In genomic region chr4:136461761-136462085, GRCm38 (mm10) we compare ENCODE assay signal across 8 mouse cellular contexts. TPM values are rescaled to one million over a fixed set of nuclear protein-coding genes. Genes with fewer than 3 reads are reported as not detected.
DNase-seq lines count a peak whose midpoint lies in the region; ATAC-seq and TF ChIP-seq lines count a peak whose summit lies in the region.

No protein-coding gene starts in this region.

- peak overlapping the region; percentile 91 for H3K4me2 ChIP-seq in heart, postnatal 0 days (ENCODE audit: low read depth, low read length)
- peak overlapping the region; percentile 80 for H3K4me2 ChIP-seq in hindbrain, embryonic 12.5 days (replicated peaks)
- peak overlapping the region; percentile 97 for H3K4me2 ChIP-seq in midbrain, embryonic 13.5 days (replicated peaks)

- 19% methylated on average over 6 of the region's 6 CpGs for WGBS in heart, postnatal 0 days
- 12% methylated on average over 6 of the region's 6 CpGs for WGBS in hindbrain, embryonic 12.5 days
- 7% methylated on average over 6 of the region's 6 CpGs for WGBS in midbrain, embryonic 13.5 days

- intact Hi-C loops in heart, postnatal 10 days (cut with DNase I): no loop called here

- DNase-seq in heart, postnatal 0 days (ENCODE audit: low spot score): no peak
- no peak for DNase-seq in heart, postnatal 10 days
- DNase-seq in T-cell, adult 2 months (ENCODE audit: low spot score): no peak
- no peak for DNase-seq in thymus, postnatal 25 days
- no peak for DNase-seq in cerebellum, adult 9-11 months

- peak overlapping the region; percentile 96 for H3K27ac ChIP-seq in heart, postnatal 0 days (ENCODE audit: low read depth)
- H3K27ac ChIP-seq in brown adipose tissue, adult 24 weeks (replicated peaks; ENCODE audit: low read depth, low read length): peak overlapping the region; percentile 90
- no peak overlapping the region for H3K27ac ChIP-seq in hindbrain, embryonic 12.5 days
- no peak overlapping the region for H3K27ac ChIP-seq in midbrain, embryonic 13.5 days

- H3K4me1 ChIP-seq in heart, postnatal 0 days (ENCODE audit: control insufficient read depth, insufficient read depth): peaks cover 12% of the 10 kb centered on the region
- peaks cover 32% of the 10 kb centered on the region for H3K4me1 ChIP-seq in brown adipose tissue, adult 24 weeks (ENCODE audit: control insufficient read depth, insufficient read depth, insufficient read length, low read length)
- peaks cover 19% of the 10 kb centered on the region for H3K4me1 ChIP-seq in hindbrain, embryonic 12.5 days
- H3K4me1 ChIP-seq in midbrain, embryonic 13.5 days (replicated peaks): peaks cover 23% of the 10 kb centered on the region

- no peaks in the 10 kb centered on the region for H3K36me3 ChIP-seq in heart, postnatal 0 days (replicated peaks; ENCODE audit: control insufficient read depth, insufficient read depth, low read length)
- H3K36me3 ChIP-seq in hindbrain, embryonic 12.5 days: no peaks in the 10 kb centered on the region
- no peaks in the 10 kb centered on the region for H3K36me3 ChIP-seq in midbrain, embryonic 13.5 days

- 0 out of 2 replicates have a peak, but pooled peaks have one; percentile 5 for ATAC-seq in heart, postnatal 0 days (ENCODE audit: insufficient read depth, low read depth)
- ATAC-seq in hindbrain, embryonic 12.5 days (ENCODE audit: low FRiP score): no peak
- peak; percentile 38 for ATAC-seq in midbrain, embryonic 13.5 days

- no peaks in the 10 kb centered on the region for H3K27me3 ChIP-seq in heart, postnatal 0 days (ENCODE audit: control insufficient read depth, insufficient read depth, low read length)
- H3K27me3 ChIP-seq in hindbrain, embryonic 12.5 days: peaks cover 49% of the 10 kb centered on the region
- peaks cover 51% of the 10 kb centered on the region for H3K27me3 ChIP-seq in midbrain, embryonic 13.5 days

- TF ChIP-seq EP300 in heart, postnatal 0 days (IDR thresholded peaks at IDR 0.05; ENCODE audit: low read depth): no peak

- peak overlapping the region; percentile 68 for H3K4me3 ChIP-seq in heart, postnatal 0 days (ENCODE audit: low read depth, low read length)
- H3K4me3 ChIP-seq in brown adipose tissue, adult 24 weeks (ENCODE audit: insufficient read depth, low read depth, low read length): peak overlapping the region; percentile 88
- peak overlapping the region; percentile 53 for H3K4me3 ChIP-seq in hindbrain, embryonic 12.5 days
- H3K4me3 ChIP-seq in midbrain, embryonic 13.5 days (replicated peaks): peak overlapping the region; percentile 64

- TF ChIP-seq CTCF in heart, postnatal 0 days (IDR thresholded peaks at IDR 0.05; ENCODE audit: low read depth): no peak

- no peaks in the 10 kb centered on the region for H3K9me3 ChIP-seq in heart, postnatal 0 days (replicated peaks; ENCODE audit: control insufficient read depth, low read length)
- H3K9me3 ChIP-seq in hindbrain, embryonic 12.5 days (replicated peaks): no peaks in the 10 kb centered on the region
- no peaks in the 10 kb centered on the region for H3K9me3 ChIP-seq in midbrain, embryonic 13.5 days

- H3K9ac ChIP-seq in heart, postnatal 0 days (replicated peaks; ENCODE audit: low read depth, low read length): 0 out of 2 replicates have a peak overlapping the region, but pooled peaks have one; percentile 63
- peak overlapping the region; percentile 61 for H3K9ac ChIP-seq in hindbrain, embryonic 12.5 days
- peak overlapping the region; percentile 78 for H3K9ac ChIP-seq in midbrain, embryonic 13.5 days (replicated peaks)

RNA-seq across cellular contexts. Expression of gene 6030445D17Rik, which starts 0.3 kb away (rescaled TPM):
- total RNA-seq in heart, postnatal 0 days (2014; rRNA removed; ENCODE audit: low replicate concordance): not detected in 2 replicates
- 0.27 and 0.43 TPM in 2 replicates for polyA plus RNA-seq in heart, postnatal 0 days (2015; fragmentation: Nextera tagmentation; extraction: Ambion mirVana)
- total RNA-seq in heart, postnatal 10 days (2021): under 1 TPM; 0.55 to 0.62 TPM
- polyA plus RNA-seq in brown adipose tissue, adult 24 weeks (2012; ENCODE audit: insufficient read depth, insufficient read length, missing spikeins): not detected in 2 replicates
- 0.12 TPM in 1 of 2 replicates, not detected in the other for polyA plus RNA-seq in hindbrain, embryonic 12.5 days (2016; fragmentation: Nextera tagmentation; extraction: Ambion mirVana)
- polyA plus RNA-seq in midbrain, embryonic 13.5 days (2015; fragmentation: Nextera tagmentation; extraction: Ambion mirVana): 0.12 TPM in 1 of 2 replicates, not detected in the other

RNA-seq across cellular contexts. Expression of gene Luzp1, which starts 7.8 kb away (rescaled TPM):
- total RNA-seq in heart, postnatal 0 days (2014; rRNA removed; ENCODE audit: low replicate concordance): 22.6 and 24.5 TPM in 2 replicates
- 80.2 and 91.1 TPM in 2 replicates for polyA plus RNA-seq in heart, postnatal 0 days (2015; fragmentation: Nextera tagmentation; extraction: Ambion mirVana)
- 10 to 100 TPM; 58.3 to 69.0 TPM for total RNA-seq in heart, postnatal 10 days (2021)
- 21.0 and 34.3 TPM in 2 replicates for polyA plus RNA-seq in brown adipose tissue, adult 24 weeks (2012; ENCODE audit: insufficient read depth, insufficient read length, missing spikeins)
- polyA plus RNA-seq in hindbrain, embryonic 12.5 days (2016; fragmentation: Nextera tagmentation; extraction: Ambion mirVana): 80.9 and 83.1 TPM in 2 replicates
- polyA plus RNA-seq in midbrain, embryonic 13.5 days (2015; fragmentation: Nextera tagmentation; extraction: Ambion mirVana): 68.1 and 79.1 TPM in 2 replicates

RNA-seq across cellular contexts. Expression of gene Htr1d, which starts 38.4 kb away (rescaled TPM):
- not detected in 2 replicates for total RNA-seq in heart, postnatal 0 days (2014; rRNA removed; ENCODE audit: low replicate concordance)
- polyA plus RNA-seq in heart, postnatal 0 days (2015; fragmentation: Nextera tagmentation; extraction: Ambion mirVana): not detected in 2 replicates
- total RNA-seq in heart, postnatal 10 days (2021): not detected
- not detected in 2 replicates for polyA plus RNA-seq in brown adipose tissue, adult 24 weeks (2012; ENCODE audit: insufficient read depth, insufficient read length, missing spikeins)
- 0.26 and 0.50 TPM in 2 replicates for polyA plus RNA-seq in hindbrain, embryonic 12.5 days (2016; fragmentation: Nextera tagmentation; extraction: Ambion mirVana)
- 0.19 and 0.52 TPM in 2 replicates for polyA plus RNA-seq in midbrain, embryonic 13.5 days (2015; fragmentation: Nextera tagmentation; extraction: Ambion mirVana)

Comparison
In these comparisons a context has a peak if more than half of its experiments do, and no peak if none do; other contexts are left out.
1. H3K27ac ChIP-seq: peak in heart, postnatal 0 days (single experiment) and brown adipose tissue, adult 24 weeks (single experiment); none in hindbrain, embryonic 12.5 days (single experiment) and midbrain, embryonic 13.5 days (single experiment).
2. Peak in every context shown above with its lines, with median percentiles within 50 percentile points of each other: H3K4me2 ChIP-seq, H3K4me3 ChIP-seq and H3K9ac ChIP-seq.